Mouse (Mus musculus): ENCODE results near the gene Slc17a4. TPM values are rescaled to one million over a fixed set of nuclear protein-coding genes. Genes with fewer than 3 reads are reported as not detected.

The Slc17a4 gene
- total and polyA plus RNA-seq, 3 experiments: 0.54 TPM; not detected in 2

DNA sequence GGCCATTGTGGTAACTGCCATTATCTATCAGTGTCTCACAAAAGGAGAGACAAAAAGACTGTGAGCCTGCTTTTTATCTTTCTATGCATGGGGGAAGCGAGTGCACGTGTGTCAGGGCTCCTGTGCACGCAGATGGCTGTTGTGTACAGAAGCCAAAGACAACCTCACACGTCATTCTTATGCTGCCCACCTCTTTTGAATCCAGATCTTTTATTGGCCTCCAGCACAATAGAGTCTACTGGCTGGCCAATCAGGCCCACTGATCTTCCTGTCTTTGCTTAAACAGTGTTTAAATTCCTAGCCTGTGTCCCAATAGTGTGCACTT, 21.6 kb downstream of the Slc17a4 start (continued):
- no peak for TF ChIP-seq CTCF (IDR thresholded peaks at IDR 0.05 in 2 of 3, conservative IDR thresholded peaks at IDR 0.05 in 1 of 3; ENCODE audit: control insufficient read depth in 1 of 3, insufficient read depth in 1 of 3, low read depth in 2 of 3, low read length in 3 of 3, poor library complexity in 1 of 3, severe bottlenecking in 1 of 3)
- no peak for TF ChIP-seq JUND (IDR thresholded peaks at IDR 0.05; ENCODE audit: low read depth, low read length)
- TF ChIP-seq ZMIZ1 (IDR thresholded peaks at IDR 0.05; ENCODE audit: low read depth, low read length): no peak
- TF ChIP-seq ZC3H11A (IDR thresholded peaks at IDR 0.05; ENCODE audit: low read depth, low read length): no peak
- no peak for TF ChIP-seq SMC3 (IDR thresholded peaks at IDR 0.05; ENCODE audit: low read depth, low read length)
- peak; percentile 74 for TF ChIP-seq TCF12 (IDR thresholded peaks at IDR 0.05; ENCODE audit: low read depth, low read length)
- peak; percentile 22; the same call in 1 of the 2 replicates for TF ChIP-seq TAL1 (IDR thresholded peaks at IDR 0.05; ENCODE audit: low read length)
- no peak for TF ChIP-seq TBP (IDR thresholded peaks at IDR 0.05; ENCODE audit: low read depth, low read length)
- no peak for TF ChIP-seq CHD1 (IDR thresholded peaks at IDR 0.05; ENCODE audit: low read depth, low read length)
- no peak for TF ChIP-seq MEF2A (IDR thresholded peaks at IDR 0.05; ENCODE audit: extremely low read depth, insufficient replicate concordance, low read depth, low read length, poor library complexity, severe bottlenecking)
- peak; percentile 96 for TF ChIP-seq BHLHE40 (IDR thresholded peaks at IDR 0.05; ENCODE audit: borderline replicate concordance, low read depth, low read length)
- TF ChIP-seq MAZ (IDR thresholded peaks at IDR 0.05; ENCODE audit: low read depth, low read length): no peak
- TF ChIP-seq GABPA (IDR thresholded peaks at IDR 0.05; ENCODE audit: low read depth, low read length): no peak
- no peak for TF ChIP-seq CHD2 (IDR thresholded peaks at IDR 0.05; ENCODE audit: low read length)
- TF ChIP-seq ZKSCAN1 (IDR thresholded peaks at IDR 0.05; ENCODE audit: low read depth, low read length): no peak
- TF ChIP-seq NRF1 (IDR thresholded peaks at IDR 0.05; ENCODE audit: insufficient read depth, low read depth, low read length, poor library complexity, severe bottlenecking): no peak

DNA sequence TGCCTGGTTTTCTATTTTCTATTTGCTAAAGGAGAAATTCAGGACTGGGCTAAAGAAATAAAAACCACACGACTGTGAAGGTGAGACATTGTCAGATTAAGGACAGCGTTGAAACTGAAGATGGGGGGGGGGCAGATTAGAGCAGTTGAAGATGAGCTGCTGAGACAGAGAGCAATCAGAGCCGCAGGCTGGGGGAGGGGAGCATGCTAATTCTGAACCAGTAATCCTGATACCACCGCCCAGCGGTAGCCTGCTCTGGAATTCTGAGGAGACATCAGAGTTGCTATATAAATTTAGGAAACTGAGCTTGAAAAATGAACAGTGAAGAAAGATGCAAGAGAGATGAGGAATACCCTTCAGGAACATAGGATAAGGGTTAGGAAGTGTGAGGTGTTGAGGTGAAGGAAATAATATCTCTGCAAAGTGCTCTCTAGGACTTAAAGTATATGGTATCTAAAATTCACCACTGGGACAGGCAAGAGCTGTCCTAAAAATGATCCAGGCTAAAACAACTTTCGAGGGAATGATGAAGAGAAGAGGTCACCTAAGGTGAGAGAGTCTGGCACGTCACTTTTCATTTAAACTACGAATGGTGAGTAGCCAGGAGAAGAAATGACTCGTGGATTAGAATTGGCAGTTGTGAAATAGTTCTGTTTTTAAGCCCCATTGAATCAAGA, 22.1 kb downstream of the Slc17a4 start:
- Histone ChIP-seq H3K9me3 (replicated peaks; ENCODE audit: insufficient read depth, low read length) (no peaks in the 10 kb centered on the region), H3K4me1 (ENCODE audit: control insufficient read depth in 1 of 2, insufficient read depth in 2 of 2, low read length in 2 of 2) (peaks cover 3% of the 10 kb centered on the region in 2 experiments; a peak in 2 of 4 replicates), H3K36me3 (ENCODE audit: control insufficient read depth in 1 of 2, insufficient read depth in 2 of 2, low read length in 2 of 2) (peaks cover 0 to 5% of the 10 kb centered on the region in 2 experiments; a peak in 2 of 4 replicates), H3K4me3 (ENCODE audit: control insufficient read depth in 1 of 2, insufficient read depth in 1 of 2, low read depth in 2 of 2, low read length in 2 of 2) (no peak overlapping the region), H3K27me3 (ENCODE audit: control insufficient read depth in 1 of 2, insufficient read depth in 2 of 2, low read length in 2 of 2) (no peaks in the 10 kb centered on the region; a peak in 1 of 4 replicates), H3K9ac (ENCODE audit: control insufficient read depth, low read depth, low read length, poor library complexity, severe bottlenecking) (no peak overlapping the region), H3K27ac (ENCODE audit: control insufficient read depth, low read depth, low read length) (no peak overlapping the region), H3K79me2 (ENCODE audit: control insufficient read depth, insufficient read depth, low read length, poor library complexity) (no peaks in the 10 kb centered on the region)
- TF ChIP-seq MXI1 (IDR thresholded peaks at IDR 0.05; ENCODE audit: low read depth, low read length): no peak
- TF ChIP-seq POLR2AphosphoS2 (IDR thresholded peaks at IDR 0.05; ENCODE audit: low read length): no peak
- TF ChIP-seq POLR2AphosphoS5 (IDR thresholded peaks at IDR 0.05; ENCODE audit: borderline replicate concordance, low read depth, low read length): no peak
- no peak for TF ChIP-seq RCOR1 (IDR thresholded peaks at IDR 0.05; ENCODE audit: low read depth, low read length)
- no peak for TF ChIP-seq GABPA (IDR thresholded peaks at IDR 0.05; ENCODE audit: low read depth, low read length)
- no peak for TF ChIP-seq KAT2A (conservative IDR thresholded peaks at IDR 0.05; ENCODE audit: low read depth, low read length)
- TF ChIP-seq NRF1 (IDR thresholded peaks at IDR 0.05; ENCODE audit: insufficient read depth, low read depth, low read length, poor library complexity, severe bottlenecking): no peak
- no peak for TF ChIP-seq TAL1 (IDR thresholded peaks at IDR 0.05; ENCODE audit: low read length)
- TF ChIP-seq USF1 (IDR thresholded peaks at IDR 0.05; ENCODE audit: low read depth, low read length): no peak
- no peak for TF ChIP-seq ELF1 (IDR thresholded peaks at IDR 0.05; ENCODE audit: low read depth, low read length)
- no peak for TF ChIP-seq EP300 (IDR thresholded peaks at IDR 0.05; ENCODE audit: low read depth in 1 of 2, low read length in 2 of 2)
- TF ChIP-seq ETS1 (IDR thresholded peaks at IDR 0.05; ENCODE audit: low read depth, low read length): no peak
- no peak for TF ChIP-seq BHLHE40 (IDR thresholded peaks at IDR 0.05; ENCODE audit: borderline replicate concordance, low read depth, low read length)
- no peak for TF ChIP-seq RAD21 (IDR thresholded peaks at IDR 0.05; ENCODE audit: low read depth, low read length)
- no peak for TF ChIP-seq MYC (IDR thresholded peaks at IDR 0.05; ENCODE audit: low read depth, low read length)
- TF ChIP-seq MYB (IDR thresholded peaks at IDR 0.05; ENCODE audit: low read depth, low read length): no peak
- DNase-seq (ENCODE audit: low read depth, low spot score): no peak

Measured in MEL (cell line).